Mouse (Mus musculus) cortical plate, adult 2 months (tissue): ENCODE measurements around the gene Tmco1.

ENCODE experiments used
- CTCF ChIP-seq: fragments of 200-500 bp; IDR thresholded peaks from 2 replicates; pipeline ENCODE4 v1.5.1; 2011; ENCODE audit warnings: mild to moderate bottlenecking, control low read depth, low read length; ENCODE audit not compliant: insufficient read depth; ENCODE audit errors: extremely low read depth
- POLR2A ChIP-seq: fragments of 200-500 bp; IDR thresholded peaks from 2 replicates; pipeline ENCODE4 v1.6.1; 2011; ENCODE audit warnings: mild to moderate bottlenecking, low read length, control low read depth; ENCODE audit not compliant: insufficient read depth; ENCODE audit errors: extremely low read depth

DNA sequence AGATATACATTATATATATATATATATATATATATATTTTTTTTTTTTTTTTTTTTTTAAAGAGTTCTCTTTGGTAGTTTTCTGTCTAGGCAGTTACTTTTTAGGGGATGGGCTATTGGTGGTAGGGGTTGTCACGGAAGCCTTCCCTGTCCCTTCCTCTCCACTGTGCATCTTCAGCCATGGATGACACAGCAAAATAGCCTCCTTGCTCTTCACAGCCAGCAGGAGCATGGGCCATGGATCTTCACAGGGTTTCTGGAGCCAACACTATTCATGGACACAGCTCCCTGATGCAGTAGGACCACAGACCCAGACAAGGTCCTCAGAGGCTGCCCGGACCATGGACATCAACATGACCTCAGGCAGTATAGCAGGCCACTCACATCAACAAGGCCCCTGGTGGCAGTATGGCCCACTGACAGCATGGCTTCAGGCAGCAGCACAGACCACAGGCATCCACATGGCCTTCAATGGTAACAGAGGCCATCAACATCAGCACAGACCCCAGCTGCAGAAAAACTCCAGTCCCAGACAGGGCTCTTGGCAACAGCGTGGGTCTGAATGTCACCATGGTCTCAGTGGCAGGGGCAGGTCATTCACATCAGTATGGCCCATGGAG lies 32.8 kb downstream of the Tmco1 start:
- TF ChIP-seq CTCF (no peak), POLR2A (no peak)
